Mouse (Mus musculus) heart, embryonic 10.5 days (tissue): ENCODE data around the gene Sall1. TPM values are rescaled to one million over a fixed set of nuclear protein-coding genes. Genes with fewer than 3 reads are reported as not detected.
A peak's percentile ranks its signal among the peaks of the same experiment; 100 is the strongest.

ENCODE experiments used
- DNase-seq: peaks from one replicate; pipeline ENCODE4 v3.0.0-alpha.2; 2017; ENCODE audit warnings: low spot score
- H3K27ac ChIP-seq: fragments of 300-500 bp; sonication (generic); 2 replicates; pipeline ENCODE4 v1.5.1; 2016; ENCODE audit warnings: mild to moderate bottlenecking
- H3K27me3 ChIP-seq: fragments of 300-500 bp; sonication (generic); 2 replicates; pipeline ENCODE4 v1.6.1; 2016; ENCODE audit warnings: mild to moderate bottlenecking; ENCODE audit not compliant: poor library complexity, insufficient read depth, severe bottlenecking
- H3K36me3 ChIP-seq: fragments of 300-500 bp; sonication (generic); 2 replicates; pipeline ENCODE4 v1.6.1; 2016; ENCODE audit warnings: mild to moderate bottlenecking, moderate library complexity
- H3K4me1 ChIP-seq: fragments of 300-500 bp; sonication (generic); 2 replicates; pipeline ENCODE4 v1.6.1; 2016; ENCODE audit warnings: mild to moderate bottlenecking
- H3K4me3 ChIP-seq: fragments of 300-500 bp; sonication (generic); 2 replicates; pipeline ENCODE4 v1.5.1; 2016; ENCODE audit warnings: mild to moderate bottlenecking, moderate library complexity
- H3K9me3 ChIP-seq: fragments of 300-500 bp; sonication (generic); 2 replicates; pipeline ENCODE4 v1.6.1; 2016; ENCODE audit warnings: mild to moderate bottlenecking, moderate library complexity
- WGBS: fragments of 180-500 bp; shearing (Covaris S2); methylation state at CpG from one replicate; pipeline ENCODE4 v1.1.7; 2016; 5-methylcytosine and 5-hydroxymethylcytosine counted together
- microRNA-seq: library from miRNA; unstranded; fragments of <30 nt; microRNA quantifications from one replicate; pipeline ENCODE4, GENCODE M21; 2017
- polyA plus RNA-seq: library from polyadenylated mRNA; unstranded; fragments of >200 nt; fragmentation: Nextera tagmentation; extraction: Ambion mirVana; gene quantifications from 2 replicates; pipeline ENCODE4 v1.2.1, GENCODE M21; 2016

The Sall1 gene
- polyA plus RNA-seq, 1 experiment from 2014 or later, result 5.9 TPM

DNA sequence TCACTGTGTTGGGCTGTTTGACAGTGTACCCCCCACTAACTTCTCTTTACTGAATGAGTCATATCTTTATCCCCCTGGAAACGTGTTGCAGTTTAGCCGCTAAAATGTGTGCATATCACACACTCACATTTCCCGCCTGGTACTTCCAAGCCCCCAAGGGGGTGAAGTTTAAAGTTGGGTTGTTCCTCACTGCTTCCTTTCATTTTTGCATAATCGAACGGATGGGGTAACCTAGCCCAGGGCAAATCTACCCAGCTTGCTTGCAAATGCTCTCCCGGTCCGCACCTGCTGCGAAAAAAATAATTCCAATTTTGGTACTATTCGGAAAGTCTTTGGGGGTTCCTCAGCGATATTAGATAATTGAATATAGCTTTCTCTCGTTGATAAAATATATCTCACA is 38.2 kb downstream of the Sall1 start:
- Histone ChIP-seq H3K4me3 (peak overlapping the region; percentile 69), H3K27ac (no peak overlapping the region), H3K9me3 (no peaks in the 10 kb centered on the region), H3K4me1 (peaks cover 20% of the 10 kb centered on the region), H3K27me3 (peaks cover 37% of the 10 kb centered on the region), H3K36me3 (no peaks in the 10 kb centered on the region)
- WGBS, result 36% methylated on average over 11 of the region's 11 CpGs
- no peak for DNase-seq

DNA sequence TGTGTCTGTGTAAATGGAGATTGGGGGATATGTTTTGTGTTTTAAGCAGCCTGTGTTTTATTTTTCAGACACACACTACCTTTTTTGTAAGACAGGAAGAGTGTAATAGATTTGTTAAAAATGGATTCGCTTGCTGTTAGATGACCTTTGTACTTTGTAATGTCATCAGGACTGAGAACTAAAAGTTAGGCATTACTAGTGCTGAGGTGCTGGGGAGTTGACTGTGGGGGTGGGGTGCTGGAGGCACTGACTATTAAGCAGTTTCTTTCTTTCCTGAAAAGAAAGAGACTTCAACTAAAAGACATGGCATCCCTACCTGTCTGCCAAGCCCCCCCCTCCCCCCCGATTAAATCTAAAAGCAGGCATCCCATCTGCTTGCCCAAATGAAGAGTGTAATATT is 39.9 kb downstream of the Sall1 start:
- Histone ChIP-seq H3K27ac (no peak overlapping the region), H3K4me3 (no peak overlapping the region), H3K4me1 (peaks cover 20% of the 10 kb centered on the region), H3K27me3 (peaks cover 36% of the 10 kb centered on the region), H3K36me3 (no peaks in the 10 kb centered on the region), H3K9me3 (no peaks in the 10 kb centered on the region)
- no peak for DNase-seq
- WGBS, result 32% methylated on average over 2 of the region's 2 CpGs

GRCm38 (mm10) chr8:89003336-89003896 is 40.5 kb downstream of the Sall1 start:
- H3K27me3 ChIP-seq, result peaks cover 29% of the 10 kb centered on the region
- no peak overlapping the region for H3K4me3 ChIP-seq
- WGBS, result 53% methylated on average over 8 of the region's 8 CpGs
- no peak overlapping the region for H3K27ac ChIP-seq
- no peak for DNase-seq
- peaks cover 20% of the 10 kb centered on the region for H3K4me1 ChIP-seq
- no peaks in the 10 kb centered on the region for H3K9me3 ChIP-seq
- no peaks in the 10 kb centered on the region for H3K36me3 ChIP-seq

GRCm38 (mm10) chr8:89002128-89002527 is 41.8 kb downstream of the Sall1 start:
- peaks cover 13% of the 10 kb centered on the region for H3K4me1 ChIP-seq
- H3K9me3 ChIP-seq, result no peaks in the 10 kb centered on the region
- no peaks in the 10 kb centered on the region for H3K36me3 ChIP-seq
- DNase-seq, result no peak
- H3K27me3 ChIP-seq, result peaks cover 17% of the 10 kb centered on the region
- no peak overlapping the region for H3K27ac ChIP-seq
- WGBS, result 24% methylated on average over 2 of the region's 2 CpGs
- H3K4me3 ChIP-seq, result no peak overlapping the region

GRCm38 (mm10) chr8:88997276-88997675 is 46.7 kb downstream of the Sall1 start:
- Histone ChIP-seq H3K4me1 (0 out of 2 replicates have a peak, but pooled peaks cover 3% of the 10 kb centered on the region), H3K36me3 (no peaks in the 10 kb centered on the region), H3K9me3 (no peaks in the 10 kb centered on the region), H3K4me3 (no peak overlapping the region), H3K27ac (no peak overlapping the region), H3K27me3 (peaks cover 7% of the 10 kb centered on the region; the same call in 1 of the 2 replicates)
- no peak for DNase-seq
- WGBS, result 89% methylated on average over 2 of the region's 2 CpGs

GRCm38 (mm10) chr8:88991780-88992509 is 52.0 kb downstream of the Sall1 start:
- DNase-seq, result no peak
- 74% methylated on average over 15 of the region's 15 CpGs for WGBS
- Histone ChIP-seq H3K36me3 (no peaks in the 10 kb centered on the region), H3K4me1 (no peaks in the 10 kb centered on the region), H3K27me3 (peaks cover 7% of the 10 kb centered on the region; the same call in 1 of the 2 replicates), H3K9me3 (no peaks in the 10 kb centered on the region), H3K4me3 (no peak overlapping the region), H3K27ac (no peak overlapping the region)

DNA sequence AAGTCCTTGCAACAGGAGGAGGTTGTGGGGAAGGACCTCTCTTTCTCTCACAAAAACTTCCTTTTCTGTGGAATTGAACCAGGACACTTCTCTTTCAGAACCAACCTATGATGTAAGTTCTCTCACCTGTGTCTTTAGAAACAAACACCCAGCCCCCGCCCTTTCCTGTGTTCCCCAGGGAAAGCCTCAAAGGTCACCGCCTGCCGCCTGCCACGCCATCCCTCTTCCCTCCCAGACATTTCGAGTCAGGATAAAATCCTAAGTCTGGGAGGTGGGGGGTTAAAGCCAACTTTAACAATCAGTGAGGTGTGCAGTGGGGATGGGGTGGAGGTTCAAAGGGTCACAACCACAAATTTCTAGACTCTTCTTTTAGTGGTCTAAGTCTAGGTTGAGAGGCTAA is 52.8 kb downstream of the Sall1 start:
- Histone ChIP-seq H3K27me3 (peaks cover 11% of the 10 kb centered on the region; the same call in 1 of the 2 replicates), H3K27ac (no peak overlapping the region)
- 54% methylated on average over 5 of the region's 5 CpGs for WGBS

GRCm38 (mm10) chr8:88989002-88989401 is 55.0 kb downstream of the Sall1 start:
- no peaks in the 10 kb centered on the region for H3K36me3 ChIP-seq
- WGBS, result 90% methylated on average over 3 of the region's 3 CpGs
- no peaks in the 10 kb centered on the region for H3K4me1 ChIP-seq
- no peaks in the 10 kb centered on the region for H3K9me3 ChIP-seq
- no peak overlapping the region for H3K27ac ChIP-seq
- H3K27me3 ChIP-seq, result peaks cover 19% of the 10 kb centered on the region; the same call in 1 of the 2 replicates
- DNase-seq, result no peak
- H3K4me3 ChIP-seq, result no peak overlapping the region

More for the DNA sequence above, 52.8 kb downstream of the Sall1 start:
- Histone ChIP-seq H3K36me3 (no peaks in the 10 kb centered on the region), H3K9me3 (no peaks in the 10 kb centered on the region), H3K4me1 (no peaks in the 10 kb centered on the region), H3K4me3 (no peak overlapping the region)
- DNase-seq, result no peak

DNA sequence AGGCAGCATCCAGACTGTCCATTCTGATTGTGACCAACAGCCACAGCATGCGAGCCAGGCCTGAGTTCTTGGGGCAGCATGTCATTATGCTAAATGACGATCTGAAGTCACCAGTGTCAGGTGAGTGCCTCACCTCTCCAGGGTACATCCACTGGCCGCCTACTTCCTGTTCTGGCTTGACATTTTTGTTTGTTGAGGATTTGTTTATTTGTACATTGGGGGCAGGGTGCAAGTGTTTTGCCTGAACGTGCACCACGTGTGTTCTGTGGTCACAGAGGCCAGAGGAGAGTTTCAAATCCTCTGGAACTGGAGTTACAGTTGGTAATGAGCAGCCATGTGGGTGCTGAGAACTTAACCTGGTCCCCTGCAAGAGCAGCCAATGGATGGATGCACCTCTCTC is 60.5 kb downstream of the Sall1 start:
- no peak for DNase-seq
- no peak overlapping the region for H3K27ac ChIP-seq
- H3K4me1 ChIP-seq, result peaks cover 3% of the 10 kb centered on the region
- H3K9me3 ChIP-seq, result no peaks in the 10 kb centered on the region
- no peak overlapping the region for H3K4me3 ChIP-seq
- WGBS, result 64% methylated on average over 5 of the region's 5 CpGs
- no peaks in the 10 kb centered on the region for H3K36me3 ChIP-seq
- H3K27me3 ChIP-seq, result peaks cover 12% of the 10 kb centered on the region; the same call in 1 of the 2 replicates

Small RNA genes lying within 50 kb of the gene (microRNA-seq; reads per million reads assigned to microRNA genes)
- not detected for gene Mir8110
